Comparison of ENCODE assay signal across 35 mouse cellular contexts in the genomic region with DNA sequence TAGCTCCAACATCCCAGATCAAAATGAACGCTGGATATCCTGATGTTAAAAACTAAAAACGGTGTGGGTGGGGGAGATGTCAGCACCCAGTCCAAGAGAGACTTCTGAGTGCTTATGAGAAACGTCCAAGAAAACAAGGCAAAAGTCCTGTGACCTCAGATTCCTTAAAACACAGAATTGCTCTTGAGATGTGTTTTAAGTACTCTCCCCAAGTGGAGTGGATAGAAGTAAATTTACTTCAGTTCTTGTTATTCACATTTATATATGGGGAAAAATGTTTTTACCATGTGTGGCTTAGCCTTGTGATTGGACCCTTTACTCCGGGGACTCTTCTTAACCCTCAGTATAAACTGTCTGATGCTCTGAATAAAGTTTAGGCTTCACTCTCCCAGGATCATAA.
"Had no signal": no experiment of that assay in that cellular context is flagged by ENCODE, and none has a peak within 500 bp of the region (broad histone marks: within the 10 kb centered on the region; RNA-seq: fewer than 3 reads in every experiment).

No protein-coding gene starts in this region.

- H3K36me3 ChIP-seq: heart, embryonic 10.5 days; heart, embryonic 12.5 days; heart, embryonic 13.5 days; heart, embryonic 15.5 days; hindbrain, embryonic 10.5 days; hindbrain, embryonic 12.5 days; hindbrain, embryonic 13.5 days; hindbrain, embryonic 15.5 days; intestine, embryonic 15.5 days; kidney, embryonic 15.5 days had no signal

- H3K9ac ChIP-seq: heart, embryonic 12.5 days; heart, embryonic 13.5 days; heart, embryonic 15.5 days; hindbrain, embryonic 12.5 days; hindbrain, embryonic 13.5 days; hindbrain, embryonic 14.5 days; hindbrain, embryonic 15.5 days; intestine, embryonic 15.5 days; kidney, embryonic 15.5 days had no signal

- H3K9me3 ChIP-seq: heart, embryonic 10.5 days; heart, embryonic 12.5 days; heart, embryonic 13.5 days; heart, embryonic 15.5 days; hindbrain, embryonic 10.5 days; hindbrain, embryonic 12.5 days; hindbrain, embryonic 13.5 days; hindbrain, embryonic 15.5 days; intestine, embryonic 15.5 days; kidney, embryonic 15.5 days had no signal

- H3K27ac ChIP-seq: heart, embryonic 10.5 days; heart, embryonic 13.5 days; heart, embryonic 15.5 days; hindbrain, embryonic 10.5 days; hindbrain, embryonic 12.5 days; hindbrain, embryonic 13.5 days; hindbrain, embryonic 14.5 days; hindbrain, embryonic 15.5 days; hindbrain, postnatal 0 days; intestine, embryonic 15.5 days; kidney, embryonic 15.5 days; kidney, postnatal 0 days; layer of hippocampus, adult 2 months had no signal

- ATAC-seq: hindbrain, embryonic 16.5 days; hindbrain, postnatal 0 days; inflammation-experienced regulatory T-cells, adult 6 months; intestine, embryonic 15.5 days; intestine, embryonic 16.5 days; intestine, postnatal 0 days had no signal

- DNase-seq: heart, postnatal 10 days; heart, postnatal 14 days; heart, postnatal 36 days; heart, postnatal 4 days; kidney, adult 11 months; kidney, adult 18-20 months; kidney, adult 2 months; kidney, adult 8-10 months; kidney, adult 9 months; kidney, postnatal 10 days; kidney, postnatal 14 days; kidney, postnatal 25 days; kidney, postnatal 36 days; kidney, postnatal 4 days; layer of hippocampus, adult 9-11 months; layer of hippocampus, postnatal 36 days had no signal

- H3K27me3 ChIP-seq: heart, embryonic 12.5 days; heart, embryonic 13.5 days; heart, embryonic 15.5 days; hindbrain, embryonic 12.5 days; hindbrain, embryonic 13.5 days; hindbrain, embryonic 15.5 days; intestine, embryonic 15.5 days; kidney, embryonic 15.5 days had no signal

- H3K4me2 ChIP-seq: heart, embryonic 11.5 days; heart, embryonic 12.5 days; heart, embryonic 13.5 days; heart, embryonic 15.5 days; hindbrain, embryonic 12.5 days; hindbrain, embryonic 13.5 days; hindbrain, embryonic 14.5 days; hindbrain, embryonic 15.5 days; intestine, embryonic 15.5 days; kidney, embryonic 15.5 days had no signal

- H3K4me3 ChIP-seq: heart, embryonic 10.5 days; heart, embryonic 12.5 days; heart, embryonic 13.5 days; heart, embryonic 15.5 days; hindbrain, embryonic 10.5 days; hindbrain, embryonic 12.5 days; hindbrain, embryonic 13.5 days; hindbrain, embryonic 15.5 days; intestine, embryonic 15.5 days; kidney, embryonic 15.5 days; layer of hippocampus, adult 2 months had no signal

- H3K4me1 ChIP-seq: heart, embryonic 10.5 days; heart, embryonic 12.5 days; heart, embryonic 13.5 days; heart, embryonic 15.5 days; hindbrain, embryonic 10.5 days; hindbrain, embryonic 12.5 days; hindbrain, embryonic 13.5 days; hindbrain, embryonic 15.5 days; intestine, embryonic 15.5 days; kidney, embryonic 15.5 days had no signal
